10 mouse cellular contexts compared by ENCODE assay signal in genomic region chr16:25746807-25747206, GRCm38 (mm10).
DNase-seq lines count a peak whose midpoint lies in the region; ATAC-seq lines count a peak whose summit lies in the region.
"Had no signal": no experiment of that assay in that cellular context is flagged by ENCODE, and none has a peak within 500 bp of the region (broad histone marks: within the 10 kb centered on the region; RNA-seq: fewer than 3 reads in every experiment).

No protein-coding gene starts in this region.

- no peak overlapping the region for H3K4me3 ChIP-seq in heart, embryonic 10.5 days
- H3K4me3 ChIP-seq in heart, embryonic 13.5 days, result no peak overlapping the region
- H3K4me3 ChIP-seq in limb, embryonic 13.5 days, result no peak overlapping the region
- H3K4me3 ChIP-seq: forebrain, embryonic 10.5 days had no signal

- H3K9me3 ChIP-seq in heart, embryonic 10.5 days, result no peaks in the 10 kb centered on the region
- no peaks in the 10 kb centered on the region for H3K9me3 ChIP-seq in heart, embryonic 13.5 days
- no peaks in the 10 kb centered on the region for H3K9me3 ChIP-seq in limb, embryonic 13.5 days
- H3K9me3 ChIP-seq: forebrain, embryonic 10.5 days had no signal

- H3K27me3 ChIP-seq in heart, embryonic 10.5 days (ENCODE audit: insufficient read depth, poor library complexity, severe bottlenecking), result no peaks in the 10 kb centered on the region
- no peaks in the 10 kb centered on the region for H3K27me3 ChIP-seq in heart, embryonic 13.5 days (replicated peaks)
- H3K27me3 ChIP-seq in limb, embryonic 13.5 days, result no peaks in the 10 kb centered on the region

- peaks cover 4% of the 10 kb centered on the region; the same call in 1 of the 2 replicates for H3K4me1 ChIP-seq in heart, embryonic 10.5 days
- peaks cover 7% of the 10 kb centered on the region; the same call in 1 of the 2 replicates for H3K4me1 ChIP-seq in heart, embryonic 13.5 days
- H3K4me1 ChIP-seq in limb, embryonic 13.5 days, result peaks cover 15% of the 10 kb centered on the region

- no peak overlapping the region for H3K9ac ChIP-seq in heart, embryonic 13.5 days
- no peak overlapping the region for H3K9ac ChIP-seq in limb, embryonic 13.5 days

- 25% methylated on average over 3 of the region's 3 CpGs for WGBS in heart, embryonic 10.5 days
- 21% methylated on average over 3 of the region's 3 CpGs for WGBS in heart, embryonic 13.5 days
- WGBS in limb, embryonic 13.5 days, result 5% methylated on average over 3 of the region's 3 CpGs

- H3K27ac ChIP-seq in heart, embryonic 10.5 days, result no peak overlapping the region
- H3K27ac ChIP-seq in heart, embryonic 13.5 days (replicated peaks), result no peak overlapping the region
- peak overlapping the region; percentile 28; the same call in 1 of the 2 replicates for H3K27ac ChIP-seq in limb, embryonic 13.5 days
- H3K27ac ChIP-seq: forebrain, embryonic 10.5 days; macrophage had no signal

- H3K4me2 ChIP-seq in heart, embryonic 13.5 days, result 0 out of 2 replicates have a peak overlapping the region, but pooled peaks have one; percentile 13
- H3K4me2 ChIP-seq in limb, embryonic 13.5 days (replicated peaks), result peak overlapping the region; percentile 12; the same call in 1 of the 2 replicates

- no peaks in the 10 kb centered on the region for H3K36me3 ChIP-seq in heart, embryonic 10.5 days
- no peaks in the 10 kb centered on the region for H3K36me3 ChIP-seq in heart, embryonic 13.5 days
- no peaks in the 10 kb centered on the region for H3K36me3 ChIP-seq in limb, embryonic 13.5 days
- H3K36me3 ChIP-seq: forebrain, embryonic 10.5 days had no signal

- DNase-seq in heart, adult 11 months, result peak; percentile 97
- no peak for DNase-seq in heart, embryonic 10.5 days (ENCODE audit: low spot score)
- DNase-seq in NIH3T3 (ENCODE audit: low read depth), result peak; percentile 74
- DNase-seq in urinary bladder, postnatal 36 days (ENCODE audit: low spot score in 2 of 2), result no peak
- no peak for DNase-seq in cerebellum, postnatal 25 days
- no peak for DNase-seq in urinary bladder, adult 2 months (ENCODE audit: low spot score)

- ATAC-seq in heart, embryonic 13.5 days (ENCODE audit: extremely low read depth, insufficient number of reproducible peaks, low FRiP score, low TSS enrichment), result no peak
- peak; percentile 90 for ATAC-seq in limb, embryonic 13.5 days (ENCODE audit: low FRiP score, low read depth)

Comparison
In these comparisons a context has a peak if more than half of its experiments do, and no peak if none do; other contexts are left out.
1. DNase-seq: peak in heart, adult 11 months (single experiment) and NIH3T3 (single experiment); none in heart, embryonic 10.5 days (single experiment), urinary bladder, postnatal 36 days (0 of 2), cerebellum, postnatal 25 days (0 of 2) and urinary bladder, adult 2 months (single experiment).